Mouse (Mus musculus): ENCODE measurements around the gene Efna5. TPM values are rescaled to one million over a fixed set of nuclear protein-coding genes. Genes with fewer than 3 reads are reported as not detected.

Gene Efna5
- polyA plus RNA-seq, 1 experiment from 2014 or later, result 24.5 TPM

- ATAC-seq (replicated peaks; ENCODE audit: insufficient number of reproducible peaks, low FRiP score, low TSS enrichment), result no peak
- no peak overlapping the region; the same call in 1 of the 2 replicates for H3K4me2 ChIP-seq
- H3K27me3 ChIP-seq (ENCODE audit: control insufficient read depth, insufficient read depth, low read length), result no peaks in the 10 kb centered on the region
- no peak overlapping the region for H3K4me3 ChIP-seq (ENCODE audit: low read depth, low read length)
- 68% methylated on average over 2 of the region's 2 CpGs for WGBS (ENCODE audit: insufficient replicate concordance)
- no peak overlapping the region for H3K9ac ChIP-seq (ENCODE audit: low read depth, low read length)
- no peaks in the 10 kb centered on the region for H3K9me3 ChIP-seq (replicated peaks; ENCODE audit: control insufficient read depth, low read length)
- H3K36me3 ChIP-seq (ENCODE audit: control insufficient read depth, insufficient read depth, low read length), result no peaks in the 10 kb centered on the region
- no peak overlapping the region for H3K27ac ChIP-seq (ENCODE audit: low read depth, low read length)
- H3K4me1 ChIP-seq (ENCODE audit: control insufficient read depth, insufficient read depth, low read length), result peaks cover 16% of the 10 kb centered on the region; the same call in 1 of the 2 replicates
These were observed 62.8 kb downstream of the Efna5 start for GRCm38 (mm10) chr17:62818337-62818736.

- peaks cover 16% of the 10 kb centered on the region; the same call in 1 of the 2 replicates for H3K4me1 ChIP-seq (ENCODE audit: control insufficient read depth, insufficient read depth, low read length)
- no peak overlapping the region for H3K27ac ChIP-seq (ENCODE audit: low read depth, low read length)
- ATAC-seq (replicated peaks; ENCODE audit: insufficient number of reproducible peaks, low FRiP score, low TSS enrichment), result no peak
- no peaks in the 10 kb centered on the region for H3K9me3 ChIP-seq (replicated peaks; ENCODE audit: control insufficient read depth, low read length)
- no peak overlapping the region for H3K4me2 ChIP-seq
- H3K36me3 ChIP-seq (ENCODE audit: control insufficient read depth, insufficient read depth, low read length), result no peaks in the 10 kb centered on the region
- no peak overlapping the region for H3K4me3 ChIP-seq (ENCODE audit: low read depth, low read length)
- H3K27me3 ChIP-seq (ENCODE audit: control insufficient read depth, insufficient read depth, low read length), result no peaks in the 10 kb centered on the region
- H3K9ac ChIP-seq (ENCODE audit: low read depth, low read length), result no peak overlapping the region
- 79% methylated on average over 10 of the region's 10 CpGs for WGBS (ENCODE audit: insufficient replicate concordance)
These were observed 64.2 kb downstream of the Efna5 start for GRCm38 (mm10) chr17:62816879-62817278.

- 80% methylated on average over 6 of the region's 6 CpGs for WGBS (ENCODE audit: insufficient replicate concordance)
- no peaks in the 10 kb centered on the region for H3K36me3 ChIP-seq (ENCODE audit: control insufficient read depth, insufficient read depth, low read length)
- no peaks in the 10 kb centered on the region for H3K27me3 ChIP-seq (ENCODE audit: control insufficient read depth, insufficient read depth, low read length)
- H3K4me2 ChIP-seq, result no peak overlapping the region
- H3K9ac ChIP-seq (ENCODE audit: low read depth, low read length), result no peak overlapping the region
- H3K9me3 ChIP-seq (replicated peaks; ENCODE audit: control insufficient read depth, low read length), result no peaks in the 10 kb centered on the region
- no peak for ATAC-seq (replicated peaks; ENCODE audit: insufficient number of reproducible peaks, low FRiP score, low TSS enrichment)
- H3K4me3 ChIP-seq (ENCODE audit: low read depth, low read length), result no peak overlapping the region
- H3K4me1 ChIP-seq (ENCODE audit: control insufficient read depth, insufficient read depth, low read length), result peaks cover 3% of the 10 kb centered on the region; the same call in 1 of the 2 replicates
- H3K27ac ChIP-seq (ENCODE audit: low read depth, low read length), result no peak overlapping the region
These were observed 67.7 kb downstream of the Efna5 start for GRCm38 (mm10) chr17:62813461-62813860.

GRCm38 (mm10) chr17:62807891-62808290, 73.2 kb downstream of the Efna5 start:
- H3K4me2 ChIP-seq, result no peak overlapping the region
- no peak for ATAC-seq (replicated peaks; ENCODE audit: insufficient number of reproducible peaks, low FRiP score, low TSS enrichment)
- no peaks in the 10 kb centered on the region for H3K36me3 ChIP-seq (ENCODE audit: control insufficient read depth, insufficient read depth, low read length)
- H3K9me3 ChIP-seq (replicated peaks; ENCODE audit: control insufficient read depth, low read length), result no peaks in the 10 kb centered on the region
- H3K9ac ChIP-seq (ENCODE audit: low read depth, low read length), result no peak overlapping the region
- no peaks in the 10 kb centered on the region for H3K27me3 ChIP-seq (ENCODE audit: control insufficient read depth, insufficient read depth, low read length)
- H3K27ac ChIP-seq (ENCODE audit: low read depth, low read length), result no peak overlapping the region
- 88% methylated on average over 4 of the region's 4 CpGs for WGBS (ENCODE audit: insufficient replicate concordance)
- no peak overlapping the region for H3K4me3 ChIP-seq (ENCODE audit: low read depth, low read length)
- no peaks in the 10 kb centered on the region for H3K4me1 ChIP-seq (ENCODE audit: control insufficient read depth, insufficient read depth, low read length)

GRCm38 (mm10) chr17:62806646-62807045, 74.5 kb downstream of the Efna5 start:
- Histone ChIP-seq H3K27ac (ENCODE audit: low read depth, low read length) (no peak overlapping the region), H3K27me3 (ENCODE audit: control insufficient read depth, insufficient read depth, low read length) (no peaks in the 10 kb centered on the region), H3K9me3 (replicated peaks; ENCODE audit: control insufficient read depth, low read length) (no peaks in the 10 kb centered on the region), H3K9ac (ENCODE audit: low read depth, low read length) (no peak overlapping the region), H3K36me3 (ENCODE audit: control insufficient read depth, insufficient read depth, low read length) (no peaks in the 10 kb centered on the region), H3K4me1 (ENCODE audit: control insufficient read depth, insufficient read depth, low read length) (no peaks in the 10 kb centered on the region), H3K4me2 (no peak overlapping the region), H3K4me3 (ENCODE audit: low read depth, low read length) (no peak overlapping the region)
- 80% methylated on average over 6 of the region's 6 CpGs for WGBS (ENCODE audit: insufficient replicate concordance)
- no peak for ATAC-seq (replicated peaks; ENCODE audit: insufficient number of reproducible peaks, low FRiP score, low TSS enrichment)

- H3K4me1 ChIP-seq (ENCODE audit: control insufficient read depth, insufficient read depth, low read length), result no peaks in the 10 kb centered on the region
- 73% methylated on average over 6 of the region's 6 CpGs for WGBS (ENCODE audit: insufficient replicate concordance)
- no peaks in the 10 kb centered on the region for H3K9me3 ChIP-seq (replicated peaks; ENCODE audit: control insufficient read depth, low read length)
- H3K27me3 ChIP-seq (ENCODE audit: control insufficient read depth, insufficient read depth, low read length), result no peaks in the 10 kb centered on the region
- no peak overlapping the region for H3K27ac ChIP-seq (ENCODE audit: low read depth, low read length)
- no peaks in the 10 kb centered on the region for H3K36me3 ChIP-seq (ENCODE audit: control insufficient read depth, insufficient read depth, low read length)
- no peak for ATAC-seq (replicated peaks; ENCODE audit: insufficient number of reproducible peaks, low FRiP score, low TSS enrichment)
- H3K4me3 ChIP-seq (ENCODE audit: low read depth, low read length), result no peak overlapping the region
- no peak overlapping the region for H3K9ac ChIP-seq (ENCODE audit: low read depth, low read length)
- no peak overlapping the region for H3K4me2 ChIP-seq
These were observed 78.4 kb downstream of the Efna5 start for GRCm38 (mm10) chr17:62802748-62803147.

- no peaks in the 10 kb centered on the region for H3K27me3 ChIP-seq (ENCODE audit: control insufficient read depth, insufficient read depth, low read length)
- no peak overlapping the region for H3K27ac ChIP-seq (ENCODE audit: low read depth, low read length)
- no peak overlapping the region for H3K9ac ChIP-seq (ENCODE audit: low read depth, low read length)
- no peaks in the 10 kb centered on the region for H3K36me3 ChIP-seq (ENCODE audit: control insufficient read depth, insufficient read depth, low read length)
- WGBS (ENCODE audit: insufficient replicate concordance), result 91% methylated on average over 3 of the region's 3 CpGs
- H3K9me3 ChIP-seq (replicated peaks; ENCODE audit: control insufficient read depth, low read length), result no peaks in the 10 kb centered on the region
- H3K4me3 ChIP-seq (ENCODE audit: low read depth, low read length), result no peak overlapping the region
- ATAC-seq (replicated peaks; ENCODE audit: insufficient number of reproducible peaks, low FRiP score, low TSS enrichment), result no peak
- no peaks in the 10 kb centered on the region for H3K4me1 ChIP-seq (ENCODE audit: control insufficient read depth, insufficient read depth, low read length)
- no peak overlapping the region for H3K4me2 ChIP-seq
These were observed 83.8 kb downstream of the Efna5 start for GRCm38 (mm10) chr17:62797272-62797671.

- no peak overlapping the region for H3K4me3 ChIP-seq (ENCODE audit: low read depth, low read length)
- peaks cover 12% of the 10 kb centered on the region; the same call in 1 of the 2 replicates for H3K4me1 ChIP-seq (ENCODE audit: control insufficient read depth, insufficient read depth, low read length)
- H3K9me3 ChIP-seq (replicated peaks; ENCODE audit: control insufficient read depth, low read length), result no peaks in the 10 kb centered on the region
- H3K27ac ChIP-seq (ENCODE audit: low read depth, low read length), result no peak overlapping the region
- 37% methylated on average over 15 of the region's 15 CpGs for WGBS (ENCODE audit: insufficient replicate concordance)
- H3K27me3 ChIP-seq (ENCODE audit: control insufficient read depth, insufficient read depth, low read length), result no peaks in the 10 kb centered on the region
- H3K9ac ChIP-seq (ENCODE audit: low read depth, low read length), result no peak overlapping the region
- no peaks in the 10 kb centered on the region for H3K36me3 ChIP-seq (ENCODE audit: control insufficient read depth, insufficient read depth, low read length)
- ATAC-seq (replicated peaks; ENCODE audit: insufficient number of reproducible peaks, low FRiP score, low TSS enrichment), result no peak
- no peak overlapping the region for H3K4me2 ChIP-seq
These were observed 91.5 kb downstream of the Efna5 start for GRCm38 (mm10) chr17:62789291-62790290.

Measured in heart, embryonic 11.5 days (tissue).